Mouse (Mus musculus) splenic B cell, adult 2 months (primary cell): ENCODE measurements around the gene Mybpc3.
A peak's percentile ranks its signal among the peaks of the same experiment; 100 is the strongest.
"Not testable (repeated sequence)": the region's sequence is repeated elsewhere in the genome, so short reads cannot be mapped to it uniquely, and the experiment has no call there.

ENCODE experiments used
- DNase-seq: peaks from one replicate; pipeline ENCODE4 v3.0.0-alpha.2; 2011; ENCODE audit warnings: low read depth, low spot score
- H3K27me3 ChIP-seq: 2 replicates; pipeline ENCODE4 v1.6.1; 2012; ENCODE audit warnings: mild to moderate bottlenecking, low read length, moderate library complexity, mixed read lengths; ENCODE audit not compliant: control insufficient read depth, poor library complexity, insufficient read depth, severe bottlenecking
- H3K36me3 ChIP-seq: 2 replicates; pipeline ENCODE4 v1.6.1; 2012; ENCODE audit warnings: mild to moderate bottlenecking, low read length, moderate library complexity, mixed read lengths; ENCODE audit not compliant: control insufficient read depth, poor library complexity, insufficient read depth, severe bottlenecking

Gene Mybpc3

DNA sequence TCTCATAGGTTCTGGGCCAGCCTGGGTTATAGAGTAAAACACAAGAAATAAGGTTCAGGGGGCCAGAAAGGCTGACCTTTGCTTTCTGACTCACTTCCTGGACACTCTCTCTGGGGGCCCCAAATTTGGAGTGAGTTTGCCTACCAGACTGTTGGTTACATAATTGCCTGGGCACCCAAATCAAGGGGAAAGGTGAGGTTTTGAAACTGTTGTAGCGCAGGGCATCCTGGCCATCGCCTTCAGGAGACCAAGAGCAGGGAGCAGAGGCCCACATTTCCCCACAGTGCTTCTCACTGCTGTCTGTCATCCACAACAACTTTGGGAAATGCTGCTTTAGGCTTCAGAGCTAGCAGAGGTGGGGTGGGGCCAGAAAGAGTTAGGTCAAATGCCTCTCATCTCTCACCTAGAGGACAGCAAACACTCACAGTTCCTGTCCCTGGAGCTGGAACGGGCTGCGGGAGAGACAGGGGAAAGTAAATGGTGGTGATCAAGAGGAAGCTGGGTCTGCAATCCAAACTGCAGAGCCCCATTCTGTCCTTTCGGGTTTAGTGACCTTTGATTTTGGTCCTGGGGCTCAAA is 8.0 kb upstream of the Mybpc3 start:
- Histone ChIP-seq H3K36me3 (peaks cover 22% of the 10 kb centered on the region), H3K27me3 (no peaks in the 10 kb centered on the region)
- no peak for DNase-seq

DNA sequence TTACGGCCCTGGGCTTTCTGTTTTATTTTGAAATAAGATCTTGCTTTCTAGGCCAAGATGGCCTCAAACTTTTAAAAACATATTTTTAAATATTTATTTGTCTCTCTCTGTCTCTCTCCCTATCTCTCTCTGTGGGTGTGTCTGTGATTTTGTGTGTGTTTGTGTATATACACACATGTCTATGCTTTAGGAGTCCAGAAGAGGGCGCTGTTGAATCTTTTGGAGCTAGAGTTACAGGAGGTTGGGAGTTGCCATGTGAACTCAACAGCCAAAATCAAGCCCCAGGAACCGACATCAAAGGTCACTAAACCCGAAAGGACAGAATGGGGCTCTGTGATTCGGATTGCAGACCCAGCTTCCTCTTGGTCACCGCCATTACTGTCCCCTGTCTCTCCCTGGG is 7.5 kb upstream of the Mybpc3 start:
- peak; percentile 21 for DNase-seq
- peaks cover 22% of the 10 kb centered on the region for H3K36me3 ChIP-seq
- H3K27me3 ChIP-seq: no peaks in the 10 kb centered on the region

DNA sequence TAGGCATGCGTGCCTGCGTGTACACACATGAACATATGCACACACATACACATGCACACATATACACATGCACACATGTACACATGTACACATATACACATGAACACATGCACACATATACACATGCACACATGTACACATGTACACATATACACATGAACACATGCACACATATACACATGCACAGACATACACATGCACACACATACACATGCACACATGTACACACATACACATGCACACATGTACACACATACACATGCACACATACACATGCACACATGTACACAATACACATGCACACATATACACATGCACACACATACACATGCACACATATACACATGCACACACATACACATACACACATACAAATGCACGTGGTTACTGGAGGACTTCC is 6.1 kb upstream of the Mybpc3 start:
- not testable (repeated sequence) for DNase-seq, H3K27me3 ChIP-seq
- H3K36me3 ChIP-seq: peaks cover 26% of the 10 kb centered on the region

DNA sequence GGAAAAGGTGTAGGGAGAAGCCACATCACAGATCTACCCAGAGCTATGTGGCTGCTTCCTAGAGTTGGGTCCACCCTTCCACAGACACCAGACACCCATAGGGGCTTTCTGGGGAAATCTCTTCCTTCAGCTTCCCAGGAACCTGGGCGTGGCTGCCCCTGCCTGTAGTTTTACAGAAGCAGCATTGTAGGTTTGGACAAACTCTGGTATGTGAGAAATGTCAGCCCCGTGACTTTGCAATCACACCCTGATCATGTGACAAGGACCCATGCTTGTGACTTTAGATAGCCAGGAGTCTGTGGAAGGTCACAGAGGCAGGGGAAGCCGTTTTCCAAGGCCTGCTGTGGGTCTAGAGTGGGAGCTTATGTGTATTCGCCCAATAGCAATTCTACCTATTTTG is 5.5 kb upstream of the Mybpc3 start:
- Histone ChIP-seq H3K36me3 (peaks cover 26% of the 10 kb centered on the region), H3K27me3 (no peaks in the 10 kb centered on the region)
- DNase-seq: no peak

DNA sequence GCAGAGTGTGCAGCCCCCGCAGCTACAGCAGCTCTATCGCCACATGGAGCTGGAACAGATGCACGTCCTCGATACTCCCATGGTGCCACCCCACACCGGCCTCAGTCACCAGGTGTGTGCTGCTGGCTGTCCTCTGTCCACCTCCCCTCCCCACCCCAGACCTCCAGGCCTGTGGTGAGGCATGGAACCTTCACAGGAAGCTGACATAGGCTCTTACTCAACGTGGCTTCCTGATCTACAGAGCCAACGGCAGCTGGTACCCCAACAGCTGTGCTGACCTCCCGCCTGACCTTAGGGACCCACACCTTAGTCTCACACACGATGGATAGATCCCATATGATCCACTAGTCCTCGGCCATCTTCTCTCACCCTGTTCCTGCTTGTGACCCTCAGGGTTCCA is 4.6 kb upstream of the Mybpc3 start:
- Histone ChIP-seq H3K36me3 (peaks cover 21% of the 10 kb centered on the region), H3K27me3 (no peaks in the 10 kb centered on the region)
- DNase-seq: no peak

DNA sequence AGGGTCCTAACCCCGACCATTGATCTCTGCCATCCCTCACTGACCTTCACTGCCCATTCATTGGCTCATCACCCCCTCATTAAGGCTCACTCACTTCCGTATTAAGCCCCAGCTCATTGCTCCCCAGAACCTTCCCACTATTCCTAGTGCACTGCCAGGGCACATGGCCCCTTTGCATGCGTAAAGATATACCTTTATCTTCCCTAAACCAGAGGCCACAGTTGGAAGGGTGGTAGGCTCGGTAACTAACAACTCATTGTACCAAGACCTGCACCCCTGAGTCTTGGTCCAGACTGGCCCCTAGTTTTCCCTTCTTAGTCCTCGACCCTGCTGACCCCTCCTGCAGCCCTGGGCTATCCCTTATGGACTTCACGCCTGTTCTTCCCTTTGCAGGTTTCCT is 4.1 kb upstream of the Mybpc3 start:
- Histone ChIP-seq H3K27me3 (no peaks in the 10 kb centered on the region), H3K36me3 (peaks cover 20% of the 10 kb centered on the region)
- DNase-seq: no peak

DNA sequence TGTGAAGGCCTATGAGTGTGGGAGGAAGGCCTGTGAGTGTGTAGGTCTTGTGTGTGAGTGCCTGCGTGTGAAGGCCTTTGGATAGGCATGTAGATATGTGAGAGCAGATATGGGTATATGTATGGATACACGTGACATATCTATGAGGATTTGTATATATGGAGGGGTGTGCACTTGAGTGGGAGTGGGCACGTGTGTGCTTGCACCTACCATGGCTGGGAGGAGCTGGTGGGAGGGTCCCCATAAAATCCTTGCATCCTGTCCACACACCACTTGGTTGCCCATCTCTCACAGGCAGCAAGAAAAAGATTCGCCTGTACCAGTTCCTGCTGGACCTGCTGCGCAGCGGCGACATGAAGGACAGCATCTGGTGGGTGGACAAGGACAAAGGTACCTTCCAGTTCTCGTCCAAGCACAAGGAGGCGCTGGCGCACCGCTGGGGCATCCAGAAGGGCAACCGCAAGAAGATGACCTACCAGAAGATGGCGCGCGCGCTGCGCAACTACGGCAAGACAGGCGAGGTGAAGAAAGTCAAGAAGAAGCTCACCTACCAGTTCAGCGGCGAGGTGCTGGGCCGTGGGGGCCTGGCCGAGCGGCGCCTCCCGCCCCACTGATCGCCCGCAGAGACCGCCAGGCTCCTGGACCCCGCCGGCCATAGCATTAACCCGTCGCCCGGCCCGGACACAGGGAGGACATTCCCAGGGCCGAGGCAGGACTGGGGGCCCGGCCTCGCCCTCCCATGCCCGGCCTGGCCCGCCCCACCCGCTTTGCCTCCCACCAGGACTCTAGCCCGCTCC is 3.0 kb upstream of the Mybpc3 start:
- Histone ChIP-seq H3K36me3 (peaks cover 20% of the 10 kb centered on the region), H3K27me3 (no peaks in the 10 kb centered on the region)
- peak; percentile 57 for DNase-seq

DNA sequence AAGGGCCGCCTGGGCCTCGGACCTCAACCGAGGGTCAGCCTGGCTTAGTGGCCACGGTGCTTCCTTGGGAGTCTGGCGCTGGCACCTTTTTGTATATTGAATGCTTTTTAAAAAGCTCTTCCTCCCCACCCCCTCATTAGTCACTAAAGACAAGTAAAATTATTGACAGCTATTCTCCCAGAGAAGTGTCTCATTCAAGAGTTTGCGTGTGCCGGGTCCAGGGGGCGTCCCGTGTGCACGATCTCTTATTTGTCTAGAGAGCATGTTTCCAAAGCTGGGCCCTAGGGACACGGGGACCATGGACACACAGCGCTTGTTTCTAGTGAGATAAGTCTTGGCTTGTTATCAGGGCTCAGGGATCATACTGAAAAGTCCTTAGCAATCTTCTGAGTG is 2.4 kb upstream of the Mybpc3 start:
- Histone ChIP-seq H3K36me3 (peaks cover 15% of the 10 kb centered on the region), H3K27me3 (no peaks in the 10 kb centered on the region)
- no peak for DNase-seq

DNA sequence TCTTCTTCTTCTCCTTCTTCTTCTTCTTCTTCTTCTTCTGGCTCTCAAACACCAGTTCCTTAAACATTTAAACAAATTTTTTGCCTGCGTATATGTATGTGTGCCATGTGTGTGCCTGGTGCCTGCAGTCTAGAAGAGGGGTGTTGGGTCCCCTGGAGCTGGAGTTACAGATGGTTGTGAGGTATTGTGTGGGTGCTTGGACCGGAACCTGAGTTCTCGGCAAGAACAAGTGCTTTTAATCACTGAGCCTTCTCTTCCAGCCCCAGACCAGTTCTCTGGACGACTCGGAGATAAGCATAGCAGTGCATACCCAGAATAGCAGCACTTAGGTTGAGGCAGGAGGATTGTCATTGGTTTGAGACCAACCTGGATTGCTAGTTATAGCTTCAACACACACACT is 1.1 kb upstream of the Mybpc3 start:
- DNase-seq: no peak
- Histone ChIP-seq H3K36me3 (peaks cover 14% of the 10 kb centered on the region), H3K27me3 (no peaks in the 10 kb centered on the region)

DNA sequence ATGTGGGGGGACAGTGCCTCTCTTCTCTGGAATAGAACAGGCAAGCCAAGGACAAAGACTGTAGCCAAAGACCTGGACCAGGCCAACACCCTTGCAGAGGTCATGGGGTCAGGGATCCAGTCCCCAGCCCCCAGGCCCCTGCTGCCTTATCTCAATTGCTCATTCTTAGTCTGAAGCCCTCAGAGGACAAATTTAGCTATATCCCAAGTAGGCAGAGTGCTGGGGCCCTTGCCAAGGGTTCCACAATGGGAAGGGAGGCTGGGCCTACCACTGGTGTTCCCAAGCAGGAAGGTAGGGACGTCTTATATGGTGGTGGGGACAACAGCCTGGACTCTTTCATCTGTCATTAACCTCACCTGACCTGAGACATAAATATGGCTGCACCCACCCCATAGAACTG is 703 bp downstream of the Mybpc3 start:
- Histone ChIP-seq H3K27me3 (no peaks in the 10 kb centered on the region), H3K36me3 (peaks cover 12% of the 10 kb centered on the region)
- DNase-seq: no peak

DNA sequence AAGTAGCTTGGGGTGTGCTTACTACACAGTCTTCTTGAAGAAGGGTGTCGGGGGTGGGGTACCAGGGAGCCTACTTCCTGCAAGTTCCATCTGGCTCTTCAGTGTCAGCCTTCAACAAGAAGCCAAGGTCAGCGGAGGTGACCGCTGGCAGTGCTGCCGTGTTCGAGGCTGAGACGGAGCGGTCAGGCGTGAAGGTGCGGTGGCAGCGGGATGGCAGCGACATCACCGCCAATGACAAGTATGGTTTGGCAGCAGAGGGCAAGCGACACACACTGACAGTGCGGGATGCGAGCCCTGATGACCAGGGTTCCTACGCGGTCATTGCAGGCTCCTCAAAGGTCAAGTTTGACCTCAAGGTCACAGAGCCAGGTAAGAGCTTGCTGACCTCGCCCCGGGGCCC is 1.1 kb downstream of the Mybpc3 start:
- DNase-seq: no peak
- no peaks in the 10 kb centered on the region for H3K27me3 ChIP-seq
- peaks cover 11% of the 10 kb centered on the region for H3K36me3 ChIP-seq

DNA sequence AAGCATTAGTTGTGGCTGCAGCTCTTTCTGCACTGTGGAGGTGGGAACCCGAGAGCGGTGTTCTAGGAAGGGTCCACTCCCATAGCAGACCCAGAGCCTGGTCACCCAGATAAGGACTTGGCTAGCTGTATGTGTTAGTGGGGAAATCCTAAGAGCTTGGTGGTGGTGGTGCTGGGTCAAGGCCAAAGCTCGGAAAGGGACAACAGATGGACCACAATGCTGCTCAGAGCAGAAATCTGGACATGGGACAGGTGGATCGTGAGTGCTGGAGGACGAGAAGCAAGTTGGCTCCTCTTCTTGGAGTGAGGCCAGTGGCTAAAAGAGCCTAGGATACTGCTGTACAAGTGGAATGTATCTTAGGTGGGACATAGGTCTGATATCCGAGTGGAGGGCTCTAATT is 1.6 kb downstream of the Mybpc3 start:
- DNase-seq: no peak

DNA sequence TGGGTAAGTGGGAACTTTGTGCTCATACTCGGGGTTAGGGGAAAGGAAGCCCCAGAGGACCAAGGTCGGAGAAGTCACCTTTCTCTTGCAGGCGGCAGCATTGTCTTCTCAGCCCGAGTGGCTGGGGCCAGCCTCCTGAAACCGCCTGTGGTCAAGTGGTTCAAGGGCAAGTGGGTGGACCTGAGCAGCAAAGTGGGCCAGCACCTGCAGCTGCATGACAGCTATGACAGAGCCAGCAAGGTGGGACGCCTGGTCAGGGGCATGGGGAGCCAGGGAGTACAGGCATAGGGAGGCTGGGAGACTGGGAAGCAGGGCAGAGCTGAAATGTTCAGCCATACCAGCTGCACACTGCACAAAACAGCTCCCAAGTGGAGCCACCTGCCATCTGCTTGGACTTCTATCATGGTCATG is 2.3 kb downstream of the Mybpc3 start:
- H3K27me3 ChIP-seq: no peaks in the 10 kb centered on the region
- peaks cover 8% of the 10 kb centered on the region for H3K36me3 ChIP-seq
- DNase-seq: no peak

More for the DNA sequence above, 1.6 kb downstream of the Mybpc3 start:
- H3K36me3 ChIP-seq: peaks cover 8% of the 10 kb centered on the region
- no peaks in the 10 kb centered on the region for H3K27me3 ChIP-seq

DNA sequence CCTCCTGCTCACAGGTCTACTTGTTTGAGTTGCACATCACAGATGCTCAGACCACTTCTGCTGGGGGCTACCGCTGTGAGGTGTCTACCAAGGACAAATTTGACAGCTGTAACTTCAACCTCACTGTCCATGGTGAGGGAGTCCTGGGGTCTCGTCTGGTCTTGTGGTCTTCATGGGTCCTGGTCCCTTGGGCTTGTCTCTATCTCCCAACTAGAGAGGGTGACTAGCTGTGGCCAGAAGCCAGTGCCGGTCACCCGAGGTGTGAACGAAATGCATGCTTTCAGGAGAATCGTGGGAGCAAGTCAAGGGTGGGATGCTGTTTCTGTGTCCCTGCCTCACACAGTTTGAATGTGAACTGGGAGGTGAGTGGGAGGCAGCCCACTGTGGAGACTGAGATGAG is 3.1 kb downstream of the Mybpc3 start:
- peaks cover 2% of the 10 kb centered on the region for H3K36me3 ChIP-seq
- DNase-seq: no peak
- H3K27me3 ChIP-seq: no peaks in the 10 kb centered on the region

DNA sequence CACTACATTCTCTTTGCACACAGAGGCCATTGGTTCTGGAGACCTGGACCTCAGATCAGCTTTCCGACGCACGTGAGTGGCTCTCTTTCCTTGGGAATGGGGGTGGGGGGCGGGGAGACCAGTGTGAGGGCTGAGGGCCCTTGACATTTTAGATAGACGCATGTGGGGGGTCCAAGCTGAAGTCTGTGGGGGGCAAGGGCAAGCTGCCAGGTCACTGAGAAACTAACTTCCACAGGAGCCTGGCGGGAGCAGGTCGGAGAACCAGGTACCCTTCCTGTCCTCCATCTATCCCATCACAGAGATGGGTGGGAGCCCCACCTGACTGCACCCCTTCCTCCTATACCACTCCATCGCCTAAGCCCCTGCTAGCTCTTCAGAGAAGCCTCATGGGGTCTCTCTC is 3.6 kb downstream of the Mybpc3 start:
- Histone ChIP-seq H3K36me3 (no peaks in the 10 kb centered on the region; the same call in 1 of the 2 replicates), H3K27me3 (no peaks in the 10 kb centered on the region)
- DNase-seq: no peak

DNA sequence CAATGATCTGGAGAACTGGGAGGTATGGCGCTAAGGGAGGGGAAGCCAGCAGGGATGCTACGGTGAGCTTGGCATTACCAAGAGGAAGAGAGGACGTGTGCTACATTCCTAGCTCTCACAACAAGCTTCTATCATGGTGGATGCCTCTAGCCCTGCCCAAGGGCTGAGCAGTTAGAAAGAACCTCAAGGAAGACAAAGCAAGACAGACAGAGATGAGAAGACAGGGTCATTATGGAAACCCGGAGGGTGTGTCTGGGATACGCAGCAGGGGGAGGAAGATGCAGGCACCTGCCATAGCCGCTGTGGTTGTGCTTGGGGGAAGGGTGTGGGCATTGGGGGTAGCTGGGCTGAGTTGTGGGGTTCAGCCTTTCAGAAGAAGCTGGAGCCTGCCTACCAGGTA is 5.6 kb downstream of the Mybpc3 start:
- Histone ChIP-seq H3K36me3 (no peaks in the 10 kb centered on the region), H3K27me3 (no peaks in the 10 kb centered on the region)
- no peak for DNase-seq
